Mouse (Mus musculus) layer of hippocampus, postnatal 36 days (tissue): ENCODE data around the gene St8sia4. TPM values are rescaled to one million over a fixed set of nuclear protein-coding genes. Genes with fewer than 3 reads are reported as not detected.
"Not testable (repeated sequence)": the region's sequence is repeated elsewhere in the genome, so short reads cannot be mapped to it uniquely, and the experiment has no call there.

Source experiments
- DNase-seq, 2 experiments: peaks; one replicate each; pipeline ENCODE4 v3.0.0; 2022
- total RNA-seq, 2 experiments: library from RNA; stranded (reverse); gene quantifications; 2 replicates each; pipeline ENCODE4 v1.2.3; 2021

Gene St8sia4
- total RNA-seq, 2 experiments from 2014 or later: 12.0 to 13.1 TPM

- DNase-seq: no peak
Measured at GRCm38 (mm10) chr1:95591101-95591500, 76.3 kb downstream of the St8sia4 start.

- DNase-seq: no peak
Measured at GRCm38 (mm10) chr1:95590108-95590507, 77.3 kb downstream of the St8sia4 start.

GRCm38 (mm10) chr1:95589471-95589870, 77.9 kb downstream of the St8sia4 start:
- DNase-seq: no peak

GRCm38 (mm10) chr1:95583310-95583709, 84.1 kb downstream of the St8sia4 start:
- no peak for DNase-seq

- DNase-seq: no peak
Measured at GRCm38 (mm10) chr1:95582264-95582663, 85.1 kb downstream of the St8sia4 start.

- DNase-seq: no peak
Measured at GRCm38 (mm10) chr1:95572619-95573540, 94.5 kb downstream of the St8sia4 start.

- no peak for DNase-seq
Measured at GRCm38 (mm10) chr1:95571106-95571505, 96.3 kb downstream of the St8sia4 start.

GRCm38 (mm10) chr1:95554556-95554955, 112.8 kb downstream of the St8sia4 start:
- not testable (repeated sequence) for DNase-seq

- DNase-seq: no peak
Measured at GRCm38 (mm10) chr1:95541460-95541859, 125.9 kb downstream of the St8sia4 start.
